In genomic region chr8:127087434-127087833, GRCm38 (mm10) we compare ENCODE assay signal across 20 mouse cellular contexts. TPM values are rescaled to one million over a fixed set of nuclear protein-coding genes. Genes with fewer than 3 reads are reported as not detected.
DNase-seq lines count a peak whose midpoint lies in the region; ATAC-seq lines count a peak whose summit lies in the region.
"Had no signal": no experiment of that assay in that cellular context is flagged by ENCODE, and none has a peak within 500 bp of the region (broad histone marks: within the 10 kb centered on the region; RNA-seq: fewer than 3 reads in every experiment).

No protein-coding gene starts in this region.

- H3K4me1 ChIP-seq in lung, embryonic 15.5 days, result peaks cover 43% of the 10 kb centered on the region
- peaks cover 52% of the 10 kb centered on the region for H3K4me1 ChIP-seq in neural tube, embryonic 13.5 days (replicated peaks)
- H3K4me1 ChIP-seq in limb, embryonic 10.5 days, result peaks cover 70% of the 10 kb centered on the region
- peaks cover 30% of the 10 kb centered on the region for H3K4me1 ChIP-seq in midbrain, embryonic 15.5 days

- H3K4me2 ChIP-seq in lung, embryonic 15.5 days, result no peak overlapping the region
- no peak overlapping the region for H3K4me2 ChIP-seq in neural tube, embryonic 13.5 days
- H3K4me2 ChIP-seq in midbrain, embryonic 15.5 days, result no peak overlapping the region
- H3K4me2 ChIP-seq: forebrain, embryonic 13.5 days; heart, embryonic 12.5 days had no signal

- DNase-seq in lung, postnatal 10 days, result no peak
- DNase-seq in neural tube, embryonic 10.5 days (ENCODE audit: extremely low spot score, low spot score), result no peak
- no peak for DNase-seq in limb, embryonic 10.5 days (ENCODE audit: low spot score)
- no peak for DNase-seq in B cell, adult 2 months
- DNase-seq: adrenal gland, postnatal 10 days; cerebellum, adult 11 months; cerebellum, adult 8-10 months; cerebellum, postnatal 14 days; embryo, embryonic 11 days; forebrain, postnatal 0 days; gastrocnemius, postnatal 14 days had no signal

- H3K27me3 ChIP-seq in lung, embryonic 15.5 days, result no peaks in the 10 kb centered on the region
- H3K27me3 ChIP-seq in neural tube, embryonic 13.5 days, result no peaks in the 10 kb centered on the region
- no peaks in the 10 kb centered on the region for H3K27me3 ChIP-seq in limb, embryonic 10.5 days (ENCODE audit: low read depth, poor library complexity, severe bottlenecking)
- no peaks in the 10 kb centered on the region for H3K27me3 ChIP-seq in midbrain, embryonic 15.5 days (replicated peaks)
- H3K27me3 ChIP-seq: forebrain, embryonic 13.5 days; heart, embryonic 12.5 days had no signal

- no peak overlapping the region for H3K9ac ChIP-seq in lung, embryonic 15.5 days
- no peak overlapping the region for H3K9ac ChIP-seq in neural tube, embryonic 13.5 days
- no peak overlapping the region for H3K9ac ChIP-seq in midbrain, embryonic 15.5 days
- H3K9ac ChIP-seq: forebrain, embryonic 13.5 days; forebrain, postnatal 0 days; heart, embryonic 12.5 days had no signal

- no peaks in the 10 kb centered on the region for H3K36me3 ChIP-seq in lung, embryonic 15.5 days
- H3K36me3 ChIP-seq in neural tube, embryonic 13.5 days, result no peaks in the 10 kb centered on the region
- H3K36me3 ChIP-seq in limb, embryonic 10.5 days, result peaks cover 6% of the 10 kb centered on the region; the same call in 1 of the 2 replicates
- H3K36me3 ChIP-seq in midbrain, embryonic 15.5 days (replicated peaks), result no peaks in the 10 kb centered on the region
- H3K36me3 ChIP-seq: G1E; heart, embryonic 12.5 days; hindbrain, embryonic 10.5 days had no signal

- no peak for ATAC-seq in lung, embryonic 15.5 days (ENCODE audit: borderline replicate concordance, extremely low read depth, low FRiP score, low TSS enrichment)
- no peak for ATAC-seq in neural tube, embryonic 13.5 days (ENCODE audit: low read depth)
- ATAC-seq in midbrain, embryonic 15.5 days (replicated peaks), result no peak
- ATAC-seq: CD4-positive, CD25-positive, alpha-beta regulatory T cell, adult 4 months; forebrain, embryonic 13.5 days; forebrain, postnatal 0 days; hindbrain, embryonic 16.5 days had no signal

- H3K4me3 ChIP-seq in lung, embryonic 15.5 days, result no peak overlapping the region
- H3K4me3 ChIP-seq in neural tube, embryonic 13.5 days, result no peak overlapping the region
- no peak overlapping the region for H3K4me3 ChIP-seq in limb, embryonic 10.5 days
- H3K4me3 ChIP-seq in midbrain, embryonic 15.5 days, result no peak overlapping the region
- H3K4me3 ChIP-seq: forebrain, embryonic 13.5 days; heart, embryonic 12.5 days; hindbrain, embryonic 10.5 days had no signal

- peak overlapping the region; percentile 14; the same call in 1 of the 2 replicates for H3K27ac ChIP-seq in lung, embryonic 15.5 days
- peak overlapping the region; percentile 61; the same call in 1 of the 2 replicates for H3K27ac ChIP-seq in neural tube, embryonic 13.5 days (replicated peaks)
- peak overlapping the region; percentile 38 for H3K27ac ChIP-seq in limb, embryonic 10.5 days
- no peak overlapping the region for H3K27ac ChIP-seq in midbrain, embryonic 15.5 days
- H3K27ac ChIP-seq: forebrain, embryonic 13.5 days; hindbrain, embryonic 10.5 days had no signal

- WGBS in lung, embryonic 15.5 days, result 36% methylated on average over 1 of the region's 1 CpGs
- WGBS in neural tube, embryonic 13.5 days, result 72% methylated on average over 1 of the region's 1 CpGs
- 73% methylated on average over 1 of the region's 1 CpGs for WGBS in limb, embryonic 10.5 days
- 69% methylated on average over 1 of the region's 1 CpGs for WGBS in midbrain, embryonic 15.5 days

- no peaks in the 10 kb centered on the region for H3K9me3 ChIP-seq in lung, embryonic 15.5 days
- no peaks in the 10 kb centered on the region for H3K9me3 ChIP-seq in neural tube, embryonic 13.5 days
- no peaks in the 10 kb centered on the region for H3K9me3 ChIP-seq in limb, embryonic 10.5 days (replicated peaks)
- H3K9me3 ChIP-seq in midbrain, embryonic 15.5 days, result no peaks in the 10 kb centered on the region
- H3K9me3 ChIP-seq: forebrain, embryonic 13.5 days; heart, embryonic 12.5 days; hindbrain, embryonic 10.5 days had no signal

RNA-seq across cellular contexts. Expression of gene Pard3, which starts 23.7 kb away (rescaled TPM):
- polyA plus RNA-seq in lung, embryonic 15.5 days (2015; fragmentation: Nextera tagmentation; extraction: Ambion mirVana), result 21.9 and 23.9 TPM in 2 replicates
- polyA plus RNA-seq in neural tube, embryonic 13.5 days (2015; fragmentation: Nextera tagmentation; extraction: Ambion mirVana), result 20.9 and 22.2 TPM in 2 replicates
- 34.4 and 34.8 TPM in 2 replicates for polyA plus RNA-seq in limb, embryonic 10.5 days (2016; fragmentation: Nextera tagmentation; extraction: Ambion mirVana)
- 20.1 and 21.6 TPM in 2 replicates for polyA plus RNA-seq in midbrain, embryonic 15.5 days (2015; fragmentation: Nextera tagmentation; extraction: Ambion mirVana)
- polyA plus RNA-seq: G1E had no signal
